Mouse (Mus musculus) forebrain, postnatal 0 days (tissue): ENCODE data around the gene Xkr8. TPM values are rescaled to one million over a fixed set of nuclear protein-coding genes. Genes with fewer than 3 reads are reported as not detected.
"Not testable (repeated sequence)": the region's sequence is repeated elsewhere in the genome, so short reads cannot be mapped to it uniquely, and the experiment has no call there.

Source experiments
- ATAC-seq: fragments of 200-750 bp; cut with Nextera tagmentation; 2 replicates; pipeline ENCODE4 v1.8.0; 2017; ENCODE audit warnings: mild to moderate bottlenecking, moderate library complexity
- DNase-seq: peaks from one replicate; pipeline ENCODE4 v3.0.0-alpha.2; 2015
- H3K27ac ChIP-seq: fragments of 300-500 bp; sonication (generic); 2 replicates; pipeline ENCODE4 v1.5.1; 2014; ENCODE audit warnings: low read depth, mild to moderate bottlenecking, antibody characterized with exemption, low read length, moderate library complexity, mixed read lengths
- H3K27me3 ChIP-seq: fragments of 300-500 bp; sonication (generic); 2 replicates; pipeline ENCODE4 v1.6.1; 2014; ENCODE audit warnings: mild to moderate bottlenecking, low read length, mixed read lengths; ENCODE audit not compliant: insufficient read depth
- H3K36me3 ChIP-seq: fragments of 300-500 bp; sonication (generic); 2 replicates; pipeline ENCODE4 v1.6.1; 2014; ENCODE audit warnings: mild to moderate bottlenecking, moderate library complexity; ENCODE audit not compliant: insufficient read depth
- H3K4me1 ChIP-seq: fragments of 300-500 bp; sonication (generic); 2 replicates; pipeline ENCODE4 v1.6.1; 2014; ENCODE audit warnings: antibody characterized with exemption; ENCODE audit not compliant: insufficient read depth
- H3K4me2 ChIP-seq: fragments of 300-500 bp; sonication (generic); 2 replicates; pipeline ENCODE4 v1.6.1; 2014; ENCODE audit warnings: low read depth, mild to moderate bottlenecking, moderate library complexity
- H3K4me3 ChIP-seq: fragments of 300-500 bp; sonication (generic); 2 replicates; pipeline ENCODE4 v1.5.1; 2014; ENCODE audit warnings: low read depth, low read length, mixed read lengths
- H3K9ac ChIP-seq: fragments of 300-500 bp; sonication (generic); 2 replicates; pipeline ENCODE4 v1.6.1; 2014; ENCODE audit warnings: mild to moderate bottlenecking
- H3K9me3 ChIP-seq: fragments of 300-500 bp; sonication (generic); 2 replicates; pipeline ENCODE4 v1.6.1; 2016; ENCODE audit warnings: low read length
- CTCF ChIP-seq: sonication (generic); IDR thresholded peaks from 2 replicates; pipeline ENCODE4 v1.5.1; 2016; ENCODE audit warnings: antibody characterized with exemption, control low read depth, low read depth
- WGBS: fragments of 180-500 bp; shearing (Covaris S2); extraction: QIAGEN DNeasy Blood & Tissue Kit; methylation state at CpG from one replicate; pipeline ENCODE4 v1.1.7; 2014; 5-methylcytosine and 5-hydroxymethylcytosine counted together
- polyA plus RNA-seq: library from polyadenylated mRNA; unstranded; fragments of >200 nt; fragmentation: Nextera tagmentation; extraction: Ambion mirVana; gene quantifications from 2 replicates; pipeline ENCODE4 v1.2.1, GENCODE M21; 2015
- total RNA-seq: library from RNA; depleted of rRNA; stranded (reverse); fragments of >200 nt; gene quantifications from 2 replicates; pipeline ENCODE4 v1.2.3, GENCODE M21; 2014

Gene Xkr8
- total and polyA plus RNA-seq, 2 experiments from 2014 or later: 3.8 to 5.2 TPM

DNA sequence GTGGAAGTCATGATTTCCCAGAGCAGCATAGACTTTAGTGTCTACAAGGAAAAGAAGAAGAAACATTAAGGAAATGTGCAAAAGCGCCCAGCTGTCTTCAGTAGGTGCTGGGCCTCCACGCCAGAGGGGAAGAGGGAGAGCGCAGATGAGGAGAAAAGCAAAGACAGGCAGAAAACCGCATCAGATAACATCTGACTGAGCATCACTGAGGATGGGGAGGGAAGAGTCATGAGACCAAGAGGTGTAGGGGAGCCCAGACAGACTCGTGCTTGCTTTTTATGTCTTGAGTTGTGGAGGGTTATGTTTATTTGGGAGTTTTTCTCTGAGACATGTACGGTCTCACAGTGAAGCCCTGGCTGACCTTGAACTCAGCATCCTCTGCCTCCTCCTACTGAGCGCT is 9.1 kb upstream of the Xkr8 start:
- DNase-seq: no peak
- WGBS: 94% methylated on average over 7 of the region's 7 CpGs
- no peak overlapping the region for H3K9ac ChIP-seq
- H3K27me3 ChIP-seq: no peaks in the 10 kb centered on the region
- no peak for TF ChIP-seq CTCF
- no peak overlapping the region for H3K27ac ChIP-seq
- no peak overlapping the region for H3K4me2 ChIP-seq
- no peak overlapping the region for H3K4me3 ChIP-seq
- H3K4me1 ChIP-seq: 0 out of 2 replicates have a peak, but pooled peaks cover 8% of the 10 kb centered on the region
- no peak for ATAC-seq
- no peaks in the 10 kb centered on the region for H3K36me3 ChIP-seq
- no peaks in the 10 kb centered on the region for H3K9me3 ChIP-seq

DNA sequence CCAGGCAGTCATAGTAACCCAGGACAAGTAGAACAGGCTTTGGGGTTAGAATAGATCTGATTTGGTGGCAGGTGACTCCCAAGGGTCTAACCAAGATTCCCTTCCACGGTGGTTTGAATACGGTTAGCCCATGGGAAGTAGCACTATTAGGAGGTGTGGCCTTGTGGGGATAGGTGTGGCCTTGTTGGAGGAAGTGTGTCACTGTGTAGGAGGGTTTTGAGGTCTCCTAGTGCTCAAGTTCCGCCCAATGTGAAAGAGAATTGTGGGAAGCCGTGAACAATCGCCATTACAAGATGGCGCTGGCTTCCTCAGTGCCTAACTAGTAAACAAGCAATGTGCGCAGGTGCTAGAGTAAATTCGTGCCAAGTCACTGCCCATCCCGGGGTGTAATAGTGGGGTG is 4.8 kb upstream of the Xkr8 start:
- H3K27ac ChIP-seq, H3K36me3 ChIP-seq, H3K27me3 ChIP-seq, H3K4me3 ChIP-seq, ATAC-seq, H3K9ac ChIP-seq, H3K9me3 ChIP-seq, H3K4me1 ChIP-seq, H3K4me2 ChIP-seq, DNase-seq: not testable (repeated sequence)
- whole genome bisulfite sequencing: 96% methylated on average over 9 of the region's 9 CpGs

DNA sequence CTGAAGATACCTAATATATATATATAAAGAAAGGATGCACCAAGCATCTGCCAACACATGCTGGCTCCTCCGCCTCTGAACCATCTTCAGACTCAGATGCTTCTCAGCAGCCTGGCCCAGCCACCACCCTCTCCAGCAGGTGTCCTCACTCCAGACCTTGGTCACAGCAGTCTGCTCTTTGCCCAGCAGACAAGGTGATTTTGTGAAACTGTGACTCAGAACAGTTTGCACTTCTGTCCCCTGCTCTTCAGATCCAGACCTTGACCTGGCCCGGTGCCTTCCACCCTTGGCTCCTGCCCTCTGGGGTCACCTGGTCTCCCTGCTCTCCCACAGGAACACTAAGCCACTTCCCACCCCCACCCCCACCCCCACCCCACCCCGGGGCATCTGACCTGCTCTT is 3.5 kb upstream of the Xkr8 start:
- Histone ChIP-seq H3K36me3 (no peaks in the 10 kb centered on the region), H3K4me2 (no peak overlapping the region), H3K9ac (no peak overlapping the region), H3K27ac (no peak overlapping the region), H3K4me3 (no peak overlapping the region), H3K27me3 (no peaks in the 10 kb centered on the region), H3K4me1 (no peaks in the 10 kb centered on the region), H3K9me3 (no peaks in the 10 kb centered on the region)
- WGBS: 67% methylated on average over 3 of the region's 3 CpGs
- no peak for DNase-seq
- TF ChIP-seq CTCF: no peak
- ATAC-seq: no peak

DNA sequence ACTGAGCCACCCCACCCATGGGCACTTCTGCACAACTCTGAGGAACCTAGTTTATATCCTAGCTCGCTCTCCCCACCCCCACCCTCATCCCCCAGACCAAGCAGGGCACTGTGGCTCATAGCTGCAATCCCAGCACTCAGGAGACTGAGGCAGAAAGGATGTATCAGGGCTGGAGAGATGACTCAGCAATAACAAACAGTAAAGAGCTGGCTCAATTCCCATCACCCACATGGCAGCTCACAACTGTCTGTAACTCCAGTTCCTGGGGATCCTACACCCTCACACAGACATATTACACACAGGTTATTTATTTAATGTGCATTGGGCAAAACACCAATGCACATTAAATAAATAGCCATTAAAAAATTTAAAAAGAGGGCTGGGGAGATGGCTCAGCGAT is 3.0 kb upstream of the Xkr8 start:
- no peak overlapping the region for H3K27ac ChIP-seq
- ATAC-seq (no peak), DNase-seq (no peak)
- H3K4me1 ChIP-seq: no peaks in the 10 kb centered on the region
- no peaks in the 10 kb centered on the region for H3K9me3 ChIP-seq
- WGBS: 90% methylated on average over 2 of the region's 2 CpGs
- no peaks in the 10 kb centered on the region for H3K36me3 ChIP-seq
- H3K4me3 ChIP-seq: no peak overlapping the region
- no peak overlapping the region for H3K9ac ChIP-seq
- TF ChIP-seq CTCF: no peak
- H3K27me3 ChIP-seq: no peaks in the 10 kb centered on the region
- no peak overlapping the region for H3K4me2 ChIP-seq

DNA sequence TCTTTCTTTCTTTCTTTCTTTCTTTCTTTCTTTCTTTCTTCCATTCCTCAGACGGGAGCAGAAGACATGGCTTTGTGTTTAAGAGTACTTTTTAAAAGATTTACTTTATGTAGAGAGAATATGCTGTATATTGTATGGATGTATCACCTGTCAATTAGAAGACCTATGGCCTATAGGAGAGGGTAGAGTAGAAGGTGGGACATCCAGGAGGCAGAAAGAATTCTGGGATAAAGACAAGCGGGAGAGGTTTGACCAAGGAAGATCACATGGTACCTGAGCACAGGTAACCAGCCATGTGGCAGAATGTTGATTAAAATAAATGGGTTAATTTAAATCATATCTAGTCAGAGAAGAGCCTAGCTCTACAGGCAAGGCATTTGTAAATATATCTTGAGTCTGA is 2.4 kb upstream of the Xkr8 start:
- Histone ChIP-seq H3K9me3 (no peaks in the 10 kb centered on the region), H3K9ac (no peak overlapping the region), H3K4me1 (no peaks in the 10 kb centered on the region), H3K36me3 (no peaks in the 10 kb centered on the region), H3K4me3 (no peak overlapping the region), H3K4me2 (no peak overlapping the region), H3K27ac (no peak overlapping the region), H3K27me3 (no peaks in the 10 kb centered on the region)
- 82% methylated on average over 2 of the region's 2 CpGs for WGBS
- no peak for TF ChIP-seq CTCF
- no peak for ATAC-seq
- no peak for DNase-seq

DNA sequence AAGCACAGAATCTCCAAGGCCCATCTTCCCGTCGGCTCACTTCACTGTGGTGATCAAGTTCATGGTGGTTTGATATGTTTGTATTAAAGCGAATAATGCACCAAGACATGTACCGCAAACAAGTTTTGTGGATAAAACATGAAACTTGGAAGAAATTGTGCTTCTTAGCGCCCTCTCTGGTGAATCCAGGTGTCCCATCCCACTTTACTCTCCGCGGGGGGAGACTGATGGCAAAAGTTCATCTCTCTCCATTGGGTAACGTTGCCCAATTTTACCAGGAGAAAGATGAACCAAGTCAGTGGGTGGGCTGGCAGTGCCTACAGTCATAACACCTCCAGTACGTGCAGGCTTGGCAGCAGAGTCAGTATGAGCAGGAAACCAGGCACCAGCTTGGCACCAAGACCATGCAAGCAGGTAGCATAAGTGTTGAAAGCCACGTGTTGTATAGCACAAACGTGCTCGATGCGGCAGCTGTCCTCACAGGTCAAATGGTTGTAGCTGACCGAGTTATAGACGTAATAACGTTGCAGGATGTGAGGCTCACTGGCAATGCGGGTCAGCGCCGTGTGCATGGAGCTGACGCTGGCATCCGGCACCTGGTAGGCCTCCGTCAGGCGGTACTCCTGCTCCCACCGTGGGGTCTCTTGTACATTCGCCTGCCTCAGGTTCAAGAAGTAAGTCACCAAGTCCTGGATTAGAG is 875 bp upstream of the Xkr8 start:
- ATAC-seq (no peak), DNase-seq (no peak)
- WGBS: 92% methylated on average over 25 of the region's 25 CpGs
- Histone ChIP-seq H3K4me1 (no peaks in the 10 kb centered on the region), H3K4me3 (no peak overlapping the region), H3K36me3 (no peaks in the 10 kb centered on the region), H3K27ac (no peak overlapping the region), H3K9ac (no peak overlapping the region), H3K4me2 (no peak overlapping the region), H3K27me3 (no peaks in the 10 kb centered on the region), H3K9me3 (no peaks in the 10 kb centered on the region)
- peak; percentile 22; the same call in 1 of the 2 replicates for TF ChIP-seq CTCF

DNA sequence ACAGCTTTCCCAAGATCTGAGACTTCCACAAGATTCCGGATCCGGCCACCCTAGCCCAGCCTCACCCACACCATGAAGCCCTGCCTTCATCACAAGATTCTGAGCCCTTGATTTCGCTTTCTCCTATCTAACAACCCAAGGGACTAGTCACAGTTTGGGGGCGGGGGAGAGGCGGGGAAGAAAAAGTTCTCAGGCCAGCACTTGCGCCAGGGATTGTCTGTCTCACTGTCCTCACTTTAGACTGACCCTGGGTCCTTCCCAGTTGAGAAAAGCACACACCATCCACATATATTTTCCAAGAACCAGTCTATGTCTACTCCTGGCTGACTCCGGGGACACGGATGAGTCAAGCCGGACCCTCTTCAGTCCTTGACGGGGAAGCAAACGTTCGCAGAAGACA is 730 bp downstream of the Xkr8 start:
- no peak for TF ChIP-seq CTCF
- WGBS: 57% methylated on average over 12 of the region's 12 CpGs
- no peak for ATAC-seq
- Histone ChIP-seq H3K9ac (peak overlapping the region; percentile 60; the same call in 1 of the 2 replicates), H3K9me3 (no peaks in the 10 kb centered on the region), H3K27me3 (no peaks in the 10 kb centered on the region), H3K4me2 (peak overlapping the region; percentile 58), H3K36me3 (peaks cover 4% of the 10 kb centered on the region; the same call in 1 of the 2 replicates), H3K4me1 (no peaks in the 10 kb centered on the region), H3K4me3 (peak overlapping the region; percentile 49), H3K27ac (no peak overlapping the region)
- DNase-seq: no peak
